Mouse (Mus musculus): ENCODE measurements at regions not wholly inside any gene's neighbourhood (a gene's known extent, or its start where the extent isn't known, plus 50 kb on each side); places are given as distances from the start of the nearest gene placed in this dataset.

DNA sequence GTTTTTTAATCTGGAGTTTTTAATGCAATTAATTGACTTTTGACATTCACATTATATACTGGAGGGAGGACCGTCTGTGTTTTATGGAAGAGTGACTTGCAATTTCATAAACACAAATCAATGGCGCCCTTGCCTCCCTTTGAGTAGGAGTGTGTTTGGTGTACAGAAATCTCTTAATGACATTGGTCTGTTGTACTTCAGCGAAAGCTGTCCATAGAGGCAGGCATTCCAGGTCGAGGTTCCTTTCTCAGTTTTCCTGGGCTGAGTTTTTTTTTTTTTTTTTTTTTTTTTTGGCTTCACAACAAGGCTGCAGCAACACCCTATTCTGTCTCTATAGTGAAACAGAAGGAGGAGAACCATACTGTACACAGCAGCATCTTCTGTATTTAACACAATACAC lies 427.4 kb upstream of the Ccnh start:
- peak; percentile 22 to 59 for DNase-seq

DNA sequence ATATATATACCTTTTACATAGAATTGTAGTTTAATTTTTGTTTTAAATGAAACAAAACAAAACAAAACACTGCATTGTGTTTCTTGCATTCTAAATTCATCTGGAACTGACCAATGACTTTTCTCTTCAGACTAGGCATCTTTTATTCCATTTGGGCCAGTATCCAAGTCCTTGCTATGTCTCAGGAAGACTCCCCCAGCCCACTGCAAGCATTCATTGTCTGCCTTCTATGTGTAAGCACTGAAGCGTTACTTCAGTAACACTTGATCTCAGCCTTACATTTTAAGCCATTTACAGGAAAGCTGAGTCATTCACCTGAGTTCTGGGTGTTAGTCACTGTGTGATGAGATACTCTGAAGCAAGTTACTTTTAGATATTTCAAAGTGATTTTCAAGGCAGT lies 425.3 kb upstream of the Ccnh start:
- no peak for DNase-seq

DNA sequence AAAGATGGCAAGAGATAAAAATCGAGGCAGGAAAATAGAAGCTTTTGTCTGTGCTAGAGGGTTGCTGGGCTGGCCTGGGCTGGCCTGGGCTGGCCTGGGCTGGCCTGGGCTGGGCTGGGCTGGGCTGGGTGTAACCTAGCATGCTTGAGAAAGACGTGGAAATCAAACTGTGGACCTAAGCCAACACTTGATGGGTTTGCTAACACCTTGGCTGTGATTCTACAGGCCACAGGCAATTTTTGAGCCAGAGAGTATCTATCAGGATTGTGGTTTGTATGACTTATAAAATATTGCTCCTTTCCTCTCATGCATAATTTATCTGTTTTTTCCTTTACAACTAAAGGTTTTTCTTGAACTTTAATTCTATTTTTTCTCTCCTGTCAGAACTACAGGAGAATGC lies 417.3 kb upstream of the Ccnh start:
- no peak for DNase-seq

DNA sequence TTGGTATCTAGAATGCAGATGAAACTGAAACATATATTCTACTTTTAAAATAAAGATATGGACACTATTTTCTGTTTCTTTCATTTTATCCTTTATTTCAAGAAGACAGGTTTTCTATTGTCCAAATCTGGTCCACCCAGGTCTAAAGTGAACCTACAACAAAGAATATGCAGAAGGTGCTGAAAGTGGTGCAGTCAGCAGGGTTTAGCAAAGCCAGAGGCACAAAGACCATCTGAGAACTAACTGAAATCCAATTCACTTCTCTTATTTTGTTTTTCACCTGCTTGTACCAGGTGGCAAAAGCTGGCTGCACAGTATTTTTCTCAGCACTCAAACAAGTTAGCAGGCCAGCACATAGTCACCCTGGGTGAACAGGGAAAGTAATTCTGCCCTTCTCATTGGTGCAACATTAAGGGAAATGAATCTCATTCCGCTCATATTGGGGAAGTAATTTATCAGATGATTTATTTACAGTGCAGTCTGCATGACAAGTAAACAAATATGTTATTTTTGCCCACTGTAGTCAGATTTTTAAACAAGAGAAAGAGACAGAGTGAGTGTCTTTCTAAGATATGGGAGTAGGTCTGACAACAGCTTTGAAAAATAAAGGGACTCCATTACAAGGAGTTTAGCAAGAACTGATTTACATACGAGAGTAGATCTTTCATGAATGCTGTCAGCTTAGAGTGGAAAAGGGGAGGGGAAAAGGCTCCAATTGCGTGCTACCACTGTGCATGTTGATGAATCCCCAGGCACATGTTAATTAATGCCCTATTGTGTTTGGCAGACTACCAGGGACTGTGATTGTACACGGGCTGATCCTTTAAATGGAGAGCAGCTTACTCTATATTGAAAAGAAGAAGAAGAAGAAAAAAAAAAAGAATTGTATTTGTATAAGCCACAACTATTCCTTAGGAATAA lies 405.9 kb upstream of the Ccnh start:
- no peak for DNase-seq

DNA sequence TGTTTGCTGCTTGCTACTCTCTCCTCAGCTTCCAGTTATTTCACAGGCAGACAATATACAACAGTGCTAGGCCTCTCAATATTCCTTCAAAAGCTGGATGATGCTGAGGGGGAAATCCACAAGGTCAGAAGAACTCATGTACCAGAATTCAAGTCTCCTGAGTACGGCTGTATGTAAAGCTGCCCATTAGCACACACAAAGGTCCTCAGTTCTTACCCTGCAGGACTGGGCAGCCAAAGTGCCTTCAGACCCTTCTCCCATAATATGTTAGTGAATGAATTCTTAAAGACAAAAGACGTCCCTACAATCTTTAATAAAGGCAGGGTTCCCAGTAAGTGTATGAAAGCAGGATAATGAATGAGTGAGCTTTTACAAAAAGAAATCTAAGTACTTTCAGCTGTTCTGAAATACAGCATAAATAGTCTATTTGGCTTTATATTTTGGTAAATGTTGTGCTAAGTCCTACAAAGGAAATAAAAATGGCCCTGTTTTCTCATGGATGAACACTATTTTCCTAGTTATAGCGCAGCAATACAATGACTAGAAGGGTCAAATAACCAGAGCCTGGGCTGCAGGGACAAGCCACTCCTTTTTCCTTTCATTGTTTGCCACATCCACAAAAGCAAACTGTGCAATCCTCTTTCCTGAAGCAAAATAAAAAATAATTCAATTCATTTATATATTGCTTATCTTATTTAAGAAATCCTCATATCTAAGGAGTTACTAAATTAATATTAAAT lies 384.8 kb upstream of the Ccnh start:
- no peak for DNase-seq

DNA sequence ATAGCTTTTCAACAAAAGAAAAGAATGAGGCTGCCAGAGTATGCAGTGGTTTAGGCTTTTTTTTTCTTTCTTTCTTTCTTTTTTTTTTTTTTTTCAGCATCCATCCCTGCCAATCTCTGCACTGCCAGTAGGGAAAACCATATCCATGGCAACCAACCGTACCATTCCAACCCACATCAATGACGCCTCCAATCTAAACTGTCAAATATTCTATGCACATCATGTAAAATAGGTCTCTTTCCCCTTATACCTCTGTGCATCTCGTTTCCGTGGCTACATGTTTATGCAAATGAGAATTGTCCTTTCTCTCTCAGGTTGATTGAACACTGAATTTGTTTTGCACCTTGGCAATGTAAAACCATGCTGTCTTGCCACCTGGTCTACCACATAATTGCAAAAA lies 384.0 kb upstream of the Ccnh start:
- DNase-seq = no peak

DNA sequence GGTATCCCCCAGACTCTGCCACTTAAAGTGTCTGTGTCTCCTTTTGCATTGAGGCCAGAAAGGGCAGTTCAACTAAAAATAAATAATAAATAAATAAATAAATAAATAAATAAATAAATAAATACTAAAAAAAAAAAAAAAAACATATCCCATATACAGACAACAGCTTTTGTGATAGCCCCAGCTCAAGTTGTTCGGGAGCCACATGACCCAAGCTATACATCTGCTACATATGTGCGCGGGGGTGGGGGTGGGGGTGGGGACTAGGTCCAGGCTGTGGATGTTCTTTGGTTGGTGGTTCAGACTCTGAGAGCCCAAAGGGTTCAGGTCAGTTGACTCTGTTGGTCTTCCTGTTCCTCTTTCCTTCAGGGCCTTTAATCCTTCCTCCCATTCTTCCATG lies 379.6 kb upstream of the Ccnh start:
- DNase-seq = no peak

Data from cerebellum, postnatal 36 days (tissue).